Mouse (Mus musculus): ENCODE data around the gene Kcnh4. TPM values are rescaled to one million over a fixed set of nuclear protein-coding genes. Genes with fewer than 3 reads are reported as not detected.

Kcnh4 gene
- total RNA-seq, 2 experiments from 2014 or later: not detected

DNA sequence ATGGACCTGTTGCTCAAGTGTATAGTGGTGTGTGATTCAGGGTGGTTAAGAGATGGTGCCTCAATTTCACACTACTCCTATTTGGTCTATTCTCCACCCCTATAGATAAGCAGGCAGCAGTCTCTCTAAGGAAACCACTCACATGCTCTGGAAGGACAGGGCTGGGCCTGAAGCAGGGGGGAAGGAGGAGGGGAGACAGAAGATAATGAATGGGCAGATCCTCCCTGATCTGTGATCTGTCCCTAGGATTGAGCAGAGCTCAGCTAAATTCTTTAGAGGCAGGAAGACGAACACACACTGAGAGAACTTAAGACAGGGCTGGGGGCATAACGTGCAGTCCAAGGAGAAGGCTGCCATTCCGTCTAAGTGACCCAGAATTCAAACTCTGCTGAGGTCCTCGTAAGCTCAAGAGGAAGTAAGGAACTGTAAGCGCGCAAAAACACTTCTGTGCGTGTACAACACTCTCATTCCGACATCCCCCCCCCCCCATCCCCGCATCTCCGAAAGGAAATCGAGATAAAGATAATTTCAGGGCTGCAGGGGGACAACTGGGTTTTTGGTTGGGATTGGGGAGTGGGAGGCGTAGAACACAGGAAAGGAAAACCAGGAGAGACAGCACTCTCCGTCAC lies 22.5 kb downstream of the Kcnh4 start:
- ATAC-seq (replicated peaks; ENCODE audit: low FRiP score, poor library complexity, severe bottlenecking): peak; percentile 64

DNA sequence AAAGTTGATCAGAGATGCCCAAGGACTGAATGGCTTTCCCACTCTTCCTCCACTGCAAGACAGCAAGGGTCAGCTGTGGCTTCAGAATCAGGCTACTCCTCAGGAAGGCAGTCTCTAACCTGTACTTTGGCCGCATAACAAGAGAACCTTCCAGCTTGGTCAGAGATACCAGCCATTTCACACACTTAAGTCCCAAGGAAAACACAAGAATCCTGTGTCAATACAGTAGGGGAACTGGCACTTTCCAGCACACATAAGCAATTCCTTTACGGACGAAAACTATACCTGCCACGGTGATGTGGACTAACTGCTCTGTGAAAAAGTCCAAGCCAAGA lies 23.0 kb downstream of the Kcnh4 start:
- no peak for ATAC-seq (replicated peaks; ENCODE audit: low FRiP score, poor library complexity, severe bottlenecking)

DNA sequence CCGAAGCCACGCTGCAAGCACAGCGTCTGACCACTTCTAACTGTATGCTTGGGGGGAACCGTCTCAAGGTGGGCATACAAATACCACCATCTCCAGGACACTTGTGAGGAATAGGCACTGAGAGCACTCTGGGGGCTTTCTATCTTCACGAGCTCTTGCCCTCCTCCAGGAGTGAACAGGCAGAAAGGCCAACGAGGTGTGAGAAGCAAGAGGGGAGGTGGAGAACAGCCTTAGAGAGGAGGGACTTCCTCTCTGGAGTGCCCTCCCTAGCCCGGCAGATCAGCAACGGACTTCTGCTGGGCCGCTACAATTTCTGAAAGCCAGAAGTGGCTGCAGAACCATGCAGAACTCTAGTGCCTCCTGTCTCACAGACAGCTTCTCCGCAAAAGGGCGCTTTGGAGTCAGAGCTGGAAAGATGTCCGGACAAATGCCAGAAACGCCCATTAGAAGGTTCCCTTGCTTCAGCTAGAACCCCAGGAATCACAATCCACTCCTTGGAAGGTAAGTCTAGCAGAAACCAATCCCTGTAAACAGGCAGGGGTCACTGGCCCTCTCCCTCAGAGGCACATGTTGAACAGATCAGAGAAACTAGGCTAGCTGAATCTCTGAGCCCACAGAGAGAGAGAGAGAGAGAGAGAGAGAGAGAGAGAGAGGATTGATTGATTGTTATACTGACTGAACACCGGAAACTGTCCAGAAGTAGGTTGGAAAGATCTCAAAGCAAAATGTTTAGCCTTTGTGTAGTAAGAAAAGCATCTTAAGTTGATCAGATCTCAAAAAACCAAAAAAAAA lies 23.6 kb downstream of the Kcnh4 start:
- ATAC-seq (replicated peaks; ENCODE audit: low FRiP score, poor library complexity, severe bottlenecking): peak; percentile 18; the same call in 1 of the 2 replicates

DNA sequence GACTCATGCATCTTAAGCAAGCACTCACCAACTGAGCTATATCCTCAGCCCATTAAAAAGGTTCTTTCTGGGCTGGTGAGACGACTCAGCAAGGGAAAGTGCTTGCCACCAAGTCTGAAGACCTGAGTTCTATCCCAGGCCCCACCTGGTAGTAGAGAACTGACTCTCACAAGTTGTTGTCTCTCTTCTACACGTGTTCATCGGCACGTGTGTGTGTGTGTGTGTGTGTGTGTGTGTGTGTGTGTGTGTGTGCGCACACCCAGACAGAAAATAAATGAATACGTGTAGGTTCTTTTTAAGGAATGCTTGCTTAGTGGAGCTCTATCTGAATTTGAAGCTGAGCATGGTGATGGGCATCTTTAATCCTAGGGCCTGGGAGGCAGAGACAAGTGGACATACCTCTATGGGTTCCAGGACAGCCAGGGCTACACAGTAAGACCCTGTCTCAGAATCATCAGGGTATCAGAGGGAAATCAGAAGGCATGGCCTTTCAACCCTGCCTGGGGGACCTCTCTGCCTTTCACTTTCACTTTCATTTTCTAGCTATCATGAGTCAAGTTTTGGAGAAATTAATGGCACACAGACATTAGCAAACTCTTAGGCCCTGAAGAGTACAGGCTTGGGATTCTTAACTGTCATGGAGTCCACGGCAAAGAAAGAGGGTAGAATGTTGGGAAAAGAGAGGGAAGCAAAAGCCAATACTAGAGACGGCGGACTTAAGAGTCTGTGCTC lies 24.4 kb downstream of the Kcnh4 start:
- no peak for ATAC-seq (replicated peaks; ENCODE audit: low FRiP score, poor library complexity, severe bottlenecking)

DNA sequence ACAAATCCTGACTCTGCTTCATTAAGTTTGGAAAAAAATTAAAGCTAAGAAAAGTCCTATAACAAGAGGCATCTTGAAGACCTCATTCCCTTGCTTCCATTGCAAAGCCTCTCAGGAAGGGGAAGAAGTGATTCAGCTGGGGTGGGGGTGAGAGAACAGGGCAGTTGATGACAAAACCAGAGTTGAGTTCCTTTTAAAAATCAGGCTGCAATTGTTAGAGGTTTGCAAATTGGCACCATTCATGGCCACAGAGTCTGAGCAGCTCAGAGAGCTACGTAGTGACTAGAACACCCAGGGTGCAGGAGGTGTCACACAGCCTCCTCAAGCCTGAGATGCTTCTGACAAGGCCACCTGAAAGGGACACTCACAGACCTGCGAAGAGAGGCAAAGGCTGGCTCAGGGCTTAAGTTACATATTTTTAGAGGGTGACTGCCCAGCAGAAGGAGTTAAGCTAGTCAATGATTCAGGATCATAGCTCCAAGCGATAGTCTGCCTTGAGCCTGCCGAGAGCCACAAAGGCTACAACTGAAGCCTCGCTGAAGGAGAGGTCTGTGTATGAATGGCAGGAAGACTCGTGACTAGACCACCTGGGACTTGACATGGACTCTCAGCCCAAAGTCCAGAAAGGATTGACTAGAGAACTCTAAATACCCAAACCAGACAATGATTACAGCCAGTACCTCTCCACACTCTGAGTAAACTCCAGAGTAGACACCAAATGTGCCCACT lies 29.1 kb downstream of the Kcnh4 start:
- no peak for ATAC-seq (replicated peaks; ENCODE audit: low FRiP score, poor library complexity, severe bottlenecking)

DNA sequence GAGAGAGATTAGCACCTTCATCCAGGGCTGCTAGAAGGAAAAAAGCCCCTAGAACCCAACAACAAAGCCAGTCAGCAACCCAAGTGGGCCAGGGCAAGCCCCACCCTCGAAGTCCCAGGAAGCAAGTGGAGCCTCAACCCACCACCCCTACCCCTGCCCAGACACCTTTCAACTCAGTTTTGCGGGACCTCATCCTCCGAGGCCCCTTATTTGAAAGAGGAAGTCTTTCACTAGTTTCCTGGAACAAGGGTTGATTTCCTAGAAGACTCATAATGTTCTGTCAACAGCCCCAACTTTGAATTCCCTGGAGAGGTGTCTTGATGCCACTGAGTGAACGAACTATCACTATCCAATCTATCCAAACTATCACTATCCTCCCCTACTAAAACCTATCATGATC lies 29.8 kb downstream of the Kcnh4 start:
- no peak for ATAC-seq (replicated peaks; ENCODE audit: low FRiP score, poor library complexity, severe bottlenecking)

DNA sequence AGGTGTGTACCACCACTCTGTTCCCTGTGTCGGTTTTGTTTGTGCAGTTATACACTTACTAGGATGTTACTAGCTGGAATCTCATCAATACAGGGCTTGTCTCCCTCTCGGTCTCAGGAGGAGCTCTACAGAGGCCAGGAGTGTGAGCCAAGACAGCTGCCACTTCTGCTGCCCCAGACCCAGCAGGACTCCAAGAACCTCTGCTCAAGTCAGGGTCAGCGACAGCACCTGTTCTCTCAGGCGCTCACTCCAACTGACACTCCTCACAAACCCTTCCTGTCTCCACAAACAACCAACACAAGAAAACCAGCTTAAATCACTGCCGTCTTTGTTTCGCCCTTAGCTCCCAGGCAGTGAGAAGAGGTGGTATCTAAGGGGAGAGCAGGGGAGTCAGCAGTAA lies 31.1 kb downstream of the Kcnh4 start:
- ATAC-seq (replicated peaks; ENCODE audit: low FRiP score, poor library complexity, severe bottlenecking): no peak

DNA sequence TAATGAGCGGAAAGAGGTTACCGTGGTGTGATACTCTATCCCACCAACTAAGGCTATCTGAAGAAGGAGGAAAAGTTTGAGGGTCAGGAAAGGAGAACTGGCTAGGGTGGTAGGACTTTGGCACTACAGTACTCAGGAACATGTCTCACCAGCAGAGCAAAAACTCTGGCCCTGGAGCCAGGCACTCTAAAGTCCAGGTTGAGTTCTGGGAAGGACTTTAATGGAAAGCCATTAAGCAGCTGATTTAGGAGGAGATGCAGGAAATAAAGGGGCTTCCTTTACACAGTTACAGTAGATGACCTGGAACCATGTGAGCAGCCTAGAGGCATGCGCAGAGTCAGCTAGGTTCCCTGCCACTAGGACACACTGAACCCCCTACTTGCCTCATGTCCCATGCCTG lies 32.5 kb downstream of the Kcnh4 start:
- no peak for ATAC-seq (replicated peaks; ENCODE audit: low FRiP score, poor library complexity, severe bottlenecking)

DNA sequence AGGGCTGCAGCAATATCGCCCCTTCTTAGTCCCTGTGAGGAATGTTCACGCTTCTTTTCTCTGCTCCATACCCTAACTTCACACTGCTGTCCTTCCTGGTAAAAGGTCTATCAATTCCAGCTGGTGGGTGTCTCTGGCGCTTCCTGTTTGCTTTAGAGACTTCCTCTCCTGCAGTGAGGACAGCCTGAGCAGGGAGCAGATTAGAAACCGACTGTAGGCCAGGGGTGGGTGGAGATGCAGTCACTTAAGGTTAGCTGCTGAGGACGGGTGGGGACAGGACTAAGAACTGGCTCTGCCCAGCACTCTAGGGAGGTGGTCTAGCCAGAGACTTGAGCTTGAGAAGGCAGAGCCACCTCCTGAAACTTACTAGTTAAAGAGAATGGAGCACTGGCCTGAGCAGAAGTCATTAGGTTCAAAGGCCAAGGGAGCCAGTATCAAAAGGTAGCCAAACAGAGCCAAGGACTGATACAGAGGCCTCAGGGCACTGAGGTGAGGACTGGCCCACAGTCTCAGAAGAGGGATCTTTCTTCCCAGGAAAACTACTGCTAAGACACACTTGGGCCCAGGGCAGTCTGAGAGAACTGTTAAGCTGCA lies 34.7 kb downstream of the Kcnh4 start:
- no peak for ATAC-seq (replicated peaks; ENCODE audit: low FRiP score, poor library complexity, severe bottlenecking)

DNA sequence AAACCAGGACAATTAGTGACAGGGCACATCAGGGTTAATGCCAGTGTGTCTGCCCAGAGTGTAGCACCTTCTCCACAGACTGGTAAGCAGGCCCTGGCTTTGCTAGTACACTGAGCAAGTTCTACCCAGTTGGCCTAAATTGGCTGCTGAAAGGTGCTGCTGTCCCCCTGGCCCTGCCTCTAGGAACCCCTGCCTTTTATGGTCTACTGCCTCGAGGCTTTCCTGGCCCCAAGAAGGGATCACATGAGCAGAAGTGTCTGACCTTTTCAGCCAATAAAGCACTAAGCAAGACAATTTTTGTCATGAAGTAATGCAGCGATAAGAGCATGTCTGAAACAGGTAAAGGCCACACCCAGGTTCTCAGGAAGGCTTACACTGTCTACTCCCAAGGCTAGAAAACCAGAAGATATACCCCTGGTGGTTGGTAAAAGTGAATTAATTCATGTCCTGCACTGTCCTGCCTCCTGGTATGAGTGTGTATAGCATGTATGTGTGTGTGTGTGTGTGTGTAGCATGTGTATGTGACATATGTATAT lies 37.2 kb downstream of the Kcnh4 start:
- ATAC-seq (replicated peaks; ENCODE audit: low FRiP score, poor library complexity, severe bottlenecking): peak; percentile 38

DNA sequence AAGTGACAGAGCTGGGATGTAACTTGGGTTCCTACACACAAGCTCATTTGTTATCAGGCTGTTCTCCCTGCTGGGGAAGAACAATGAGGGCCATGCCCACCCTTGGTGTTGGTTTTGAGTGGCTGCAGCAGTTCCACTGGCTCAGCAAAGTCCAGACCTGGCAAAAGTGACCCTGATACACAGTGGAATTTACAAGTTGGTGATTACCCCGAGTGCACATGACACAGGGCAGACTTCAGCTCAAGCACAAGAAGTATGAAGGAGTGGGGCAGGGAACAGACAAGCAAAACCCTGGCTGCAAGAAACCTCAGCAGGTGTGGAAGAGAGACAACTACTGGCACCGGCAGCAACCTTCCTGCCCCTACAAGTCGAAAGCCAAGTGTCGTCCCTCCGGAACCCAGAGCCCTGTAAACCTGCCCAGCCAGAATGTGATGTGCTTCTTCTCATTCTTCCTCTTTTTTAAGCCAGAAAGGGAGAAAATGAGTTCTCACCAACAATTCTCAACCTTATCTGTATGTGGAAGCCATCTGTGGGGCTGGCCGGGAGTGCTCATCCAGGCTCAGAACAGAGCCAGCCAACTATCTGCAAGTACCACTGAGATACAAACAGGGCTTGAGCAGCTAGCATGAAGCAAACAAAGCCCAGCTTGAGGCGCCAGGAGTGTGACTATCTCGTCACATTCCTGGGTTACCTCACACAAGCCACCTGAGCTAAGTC lies 37.8 kb downstream of the Kcnh4 start:
- peak; percentile 46 for ATAC-seq (replicated peaks; ENCODE audit: low FRiP score, poor library complexity, severe bottlenecking)

DNA sequence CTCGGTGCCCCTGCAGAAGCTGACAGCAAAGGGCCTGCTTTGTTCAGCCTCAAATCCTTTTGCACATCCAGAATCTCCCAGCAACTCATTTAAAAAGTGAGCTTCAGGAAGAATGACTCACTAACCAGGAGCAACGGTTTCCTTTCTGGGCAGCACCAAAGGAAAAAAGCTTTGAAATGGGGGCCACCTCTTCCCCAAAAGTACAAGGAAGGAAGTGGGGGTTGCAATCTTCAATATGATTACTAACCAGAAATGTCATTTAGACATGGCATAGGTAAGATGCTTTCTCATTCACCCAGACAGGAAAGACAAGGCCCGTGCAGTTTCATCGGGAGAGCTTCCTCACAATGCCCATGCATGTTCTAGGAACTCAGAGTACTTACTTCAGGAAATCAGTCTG lies 38.5 kb downstream of the Kcnh4 start:
- ATAC-seq (replicated peaks; ENCODE audit: low FRiP score, poor library complexity, severe bottlenecking): no peak

DNA sequence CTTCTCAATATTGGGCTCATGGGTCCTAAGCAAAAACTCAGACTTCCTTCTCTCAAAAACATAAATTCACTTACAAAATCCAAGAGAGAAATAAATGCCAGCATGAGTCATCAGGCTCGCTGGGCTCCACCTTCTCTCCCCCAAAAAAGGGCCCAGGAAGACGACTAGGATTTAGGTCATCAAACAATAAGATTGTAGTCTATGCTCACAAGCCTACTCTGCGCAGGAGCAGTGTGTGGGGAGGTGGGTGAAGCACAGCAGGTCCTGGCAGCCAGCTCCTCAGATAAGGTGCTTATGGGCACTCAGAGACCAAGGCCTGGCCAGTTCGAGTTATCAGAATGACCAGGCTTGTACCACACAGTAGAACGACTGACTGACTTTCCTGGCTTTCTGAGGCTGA lies 39.4 kb downstream of the Kcnh4 start:
- no peak for ATAC-seq (replicated peaks; ENCODE audit: low FRiP score, poor library complexity, severe bottlenecking)

DNA sequence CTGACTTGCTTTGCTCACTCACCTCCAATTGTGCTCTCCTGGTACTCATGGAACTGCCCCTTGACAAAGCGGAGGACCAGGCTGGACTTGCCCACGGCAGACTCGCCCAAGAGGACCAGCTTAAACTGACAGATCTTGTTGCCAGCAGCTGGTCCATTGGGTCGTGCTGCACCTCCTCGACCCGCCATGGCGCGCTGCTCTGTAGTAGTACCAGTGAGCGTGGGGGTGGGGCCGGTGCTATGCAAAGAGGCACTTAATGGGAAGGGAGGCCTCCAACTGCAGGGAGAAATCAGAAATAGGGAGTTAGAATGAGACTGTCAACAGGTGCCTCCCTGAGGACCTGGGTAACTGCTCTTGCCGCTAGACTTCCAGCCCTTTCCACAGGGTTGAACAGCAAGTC lies 39.8 kb downstream of the Kcnh4 start:
- no peak for ATAC-seq (replicated peaks; ENCODE audit: low FRiP score, poor library complexity, severe bottlenecking)

DNA sequence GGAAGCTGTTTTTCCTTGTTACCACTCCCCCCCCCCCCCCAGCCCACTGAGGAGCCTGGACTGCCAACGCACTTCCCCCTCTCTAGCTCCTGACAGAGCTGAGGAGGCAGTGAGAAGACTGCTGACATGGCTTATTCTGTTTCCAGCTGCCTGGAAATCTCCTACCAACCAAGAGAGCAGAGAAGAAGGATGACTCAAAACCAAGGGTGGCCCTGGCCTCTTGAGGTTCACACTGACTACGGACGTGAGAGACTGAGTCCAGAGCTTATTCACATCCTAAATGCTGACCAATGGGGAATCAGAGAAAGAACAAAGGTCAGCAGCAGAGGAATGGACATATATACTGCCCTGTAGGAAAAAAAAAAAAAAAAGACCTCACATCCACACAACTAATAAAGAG lies 40.4 kb downstream of the Kcnh4 start:
- ATAC-seq (replicated peaks; ENCODE audit: low FRiP score, poor library complexity, severe bottlenecking): no peak

DNA sequence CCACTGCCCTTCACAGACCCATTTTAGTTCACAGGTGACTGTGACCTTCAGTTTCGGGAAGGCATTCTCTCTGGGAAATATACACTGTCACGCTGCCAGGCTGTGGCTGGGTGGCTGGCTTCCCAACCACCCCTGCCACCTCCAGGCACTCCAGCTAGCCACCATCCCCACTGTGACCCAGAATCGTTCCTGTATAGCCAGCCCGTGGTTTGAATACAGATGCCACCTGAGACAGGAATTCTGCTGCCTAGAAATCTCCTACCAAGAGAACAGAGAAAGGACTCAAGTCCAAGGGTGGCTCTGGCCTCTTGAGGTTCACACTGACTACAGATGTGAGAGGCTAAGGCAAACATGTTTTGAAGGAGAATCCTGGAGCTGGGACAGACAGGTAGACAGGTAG lies 40.9 kb downstream of the Kcnh4 start:
- ATAC-seq (replicated peaks; ENCODE audit: low FRiP score, poor library complexity, severe bottlenecking): no peak

DNA sequence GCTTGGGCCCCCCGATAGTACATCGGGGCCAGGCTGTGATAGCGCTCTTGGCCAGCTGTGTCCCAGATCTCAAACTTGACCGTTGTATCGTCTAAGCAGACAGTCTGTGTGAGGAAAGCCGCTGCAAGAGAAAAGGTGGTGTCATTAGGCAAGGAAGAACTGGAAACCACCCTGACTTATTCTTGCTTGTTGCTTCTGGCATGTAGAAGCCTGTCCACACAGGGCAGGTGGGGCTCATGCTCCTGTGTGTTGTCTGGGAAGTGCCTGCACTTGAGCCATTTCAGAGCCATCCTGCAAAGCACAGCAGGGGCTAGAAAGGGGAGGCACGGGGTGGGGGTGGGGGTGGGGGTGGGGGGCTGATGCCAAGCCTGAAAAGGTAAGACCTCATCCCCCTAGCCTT lies 41.3 kb downstream of the Kcnh4 start:
- no peak for ATAC-seq (replicated peaks; ENCODE audit: low FRiP score, poor library complexity, severe bottlenecking)

DNA sequence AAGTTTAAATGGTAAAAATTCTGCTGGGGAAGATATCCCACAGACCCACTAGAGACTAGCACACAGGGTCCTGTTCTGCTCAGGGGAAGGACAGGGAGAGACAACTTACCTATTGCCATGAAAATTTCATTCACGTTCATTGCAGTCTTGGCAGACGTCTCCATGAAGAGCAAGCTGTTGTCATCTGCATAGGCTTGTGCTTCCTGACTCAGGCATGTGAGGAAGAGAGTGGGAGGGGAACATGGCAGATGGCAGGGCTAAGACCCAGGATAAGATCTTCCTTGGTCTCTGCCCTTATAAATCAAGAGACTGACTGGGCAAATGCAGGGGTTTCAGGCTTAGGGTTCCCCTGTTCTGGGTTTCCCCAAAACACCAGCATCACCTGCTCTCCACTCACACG lies 43.1 kb downstream of the Kcnh4 start:
- ATAC-seq (replicated peaks; ENCODE audit: low FRiP score, poor library complexity, severe bottlenecking): no peak

DNA sequence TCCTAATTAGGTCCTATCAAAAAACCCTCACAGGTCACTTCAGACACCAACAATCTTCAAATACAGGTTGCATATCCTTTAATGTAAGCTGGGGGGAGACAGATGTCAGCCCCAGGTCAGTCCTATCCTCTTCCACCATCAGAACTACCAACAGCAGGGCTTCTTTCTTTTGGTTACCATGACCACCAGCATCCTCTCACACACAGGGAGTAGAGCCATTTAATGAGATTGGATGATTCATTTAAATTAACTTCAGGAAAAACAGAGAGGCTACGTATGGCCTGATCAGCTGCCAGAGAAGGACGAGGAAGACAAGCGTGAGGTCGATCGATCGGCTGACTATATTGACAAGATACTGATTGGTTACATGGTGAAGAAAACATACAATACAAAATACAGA lies 44.8 kb downstream of the Kcnh4 start:
- no peak for ATAC-seq (replicated peaks; ENCODE audit: low FRiP score, poor library complexity, severe bottlenecking)
